Mouse (Mus musculus) ES-E14 (cell line): ENCODE data around the gene Poc1a. TPM values are rescaled to one million over a fixed set of nuclear protein-coding genes. Genes with fewer than 3 reads are reported as not detected.

Source experiments
- DNase-seq: peaks from one replicate; pipeline ENCODE4 v3.0.0-alpha.2; 2013; ENCODE audit warnings: low read depth, low spot score
- H3K27ac ChIP-seq: 2 replicates; pipeline ENCODE4 v1.5.1; 2012; ENCODE audit warnings: low read depth, mild to moderate bottlenecking, low read length, moderate library complexity, mixed read lengths; ENCODE audit not compliant: poor library complexity, insufficient read depth, severe bottlenecking
- H3K36me3 ChIP-seq: 2 replicates; pipeline ENCODE4 v1.6.1; 2012; ENCODE audit warnings: mild to moderate bottlenecking, low read length, moderate library complexity, mixed read lengths; ENCODE audit not compliant: control insufficient read depth, poor library complexity, insufficient read depth, severe bottlenecking
- H3K4me1 ChIP-seq, 2 experiments: fragments of 150-350 bp in 1 of 2; sonication (generic) in 1 of 2; 2 replicates each; pipeline ENCODE4 v1.6.1; 2012; ENCODE audit warnings: low read length in 2 of 2, mild to moderate bottlenecking in 1 of 2, mixed read lengths in 1 of 2; ENCODE audit not compliant: control insufficient read depth in 2 of 2, insufficient read depth in 2 of 2, poor library complexity in 1 of 2
- H3K4me3 ChIP-seq, 2 experiments: fragments of 150-350 bp in 1 of 2; sonication (generic) in 1 of 2; 2 replicates each; pipeline ENCODE4 v1.5.1; 2012; ENCODE audit warnings: low read length in 2 of 2, low read depth in 1 of 2, mild to moderate bottlenecking in 1 of 2, mixed read lengths in 1 of 2; ENCODE audit not compliant: insufficient read depth in 1 of 2, poor library complexity in 1 of 2, severe bottlenecking in 1 of 2
- H3K9ac ChIP-seq: 2 replicates; pipeline ENCODE4 v1.6.1; 2012; ENCODE audit warnings: low read depth, mild to moderate bottlenecking, low read length, mixed read lengths; ENCODE audit not compliant: poor library complexity, insufficient read depth, severe bottlenecking
- H3K9me3 ChIP-seq: fragments of 150-350 bp; sonication (generic); 2 replicates; pipeline ENCODE4 v1.6.1; 2012; ENCODE audit warnings: low read depth, mild to moderate bottlenecking, low read length; ENCODE audit not compliant: control insufficient read depth, insufficient read depth
- CHD2 ChIP-seq: IDR thresholded peaks from 2 replicates; pipeline ENCODE4 v1.6.1; 2014; ENCODE audit warnings: mild to moderate bottlenecking, low read depth, low read length, inconsistent platforms
- HCFC1 ChIP-seq: IDR thresholded peaks from 2 replicates; pipeline ENCODE4 v1.6.1; 2012; ENCODE audit warnings: low read length, inconsistent platforms, borderline replicate concordance; ENCODE audit not compliant: insufficient read depth
- MAFK ChIP-seq: IDR thresholded peaks from 2 replicates; pipeline ENCODE4 v1.6.1; 2014; ENCODE audit warnings: mild to moderate bottlenecking, low read depth, low read length, inconsistent platforms; ENCODE audit not compliant: insufficient read depth
- ZC3H11A ChIP-seq: IDR thresholded peaks from 2 replicates; pipeline ENCODE4 v1.6.1; 2012; ENCODE audit warnings: low read depth, mild to moderate bottlenecking, inconsistent platforms, low read length, borderline replicate concordance
- ZNF384 ChIP-seq: IDR thresholded peaks from 2 replicates; pipeline ENCODE4 v1.6.1; 2012; ENCODE audit warnings: low read depth, low read length, inconsistent platforms
- in situ Hi-C, 2 experiments: fragments of 600-800 bp; cut with MboI; formaldehyde crosslinking; loops; one replicate each; pipeline ENCODE4 v1.15.1; 2025; ENCODE audit warnings: low sequenced_read_pairs in 2 of 2, inconsistent platforms in 1 of 2; ENCODE audit not compliant: unreplicated experiment in 2 of 2
- total RNA-seq: library from RNA; depleted of rRNA; stranded (reverse); fragments of 300-350 nt; gene quantifications from 2 replicates; pipeline ENCODE4 v1.2.3, GENCODE M21; 2012

Gene Poc1a
- total RNA-seq, 1 experiment: 21.2 TPM

- no peaks in the 10 kb centered on the region for H3K9me3 ChIP-seq
- H3K9ac ChIP-seq: no peak overlapping the region
- TF ChIP-seq HCFC1 (no peak), ZNF384 (no peak), CHD2 (no peak)
- H3K36me3 ChIP-seq: peaks cover 2% of the 10 kb centered on the region; the same call in 1 of the 2 replicates
- no peak for DNase-seq
- in situ Hi-C loops: no loop called here
- H3K4me1 ChIP-seq: peaks cover 0 to 3% of the 10 kb centered on the region in 2 experiments; a peak in 1 of 4 replicates
- H3K4me3 ChIP-seq: no peak overlapping the region
- no peak overlapping the region for H3K27ac ChIP-seq
Observed at GRCm38 (mm10) chr9:106312950-106313360, 32.1 kb downstream of the Poc1a start.

- no peak for DNase-seq
- Histone ChIP-seq H3K36me3 (no peaks in the 10 kb centered on the region; the same call in 1 of the 2 replicates), H3K9me3 (no peaks in the 10 kb centered on the region), H3K4me1 (peaks cover 0 to 3% of the 10 kb centered on the region in 2 experiments; a peak in 1 of 4 replicates), H3K4me3 (no peak overlapping the region), H3K27ac (no peak overlapping the region), H3K9ac (no peak overlapping the region)
- no peak for TF ChIP-seq ZC3H11A
- TF ChIP-seq MAFK: no peak
- TF ChIP-seq CHD2: no peak
- no peak for TF ChIP-seq HCFC1
- TF ChIP-seq ZNF384: no peak
- in situ Hi-C loops: no loop called here
Observed at GRCm38 (mm10) chr9:106314196-106314595, 33.3 kb downstream of the Poc1a start.

- no peak overlapping the region for H3K27ac ChIP-seq
- H3K36me3 ChIP-seq: no peaks in the 10 kb centered on the region; the same call in 1 of the 2 replicates
- H3K4me3 ChIP-seq: no peak overlapping the region
- H3K9ac ChIP-seq: no peak overlapping the region
- H3K4me1 ChIP-seq: peaks cover 2 to 16% of the 10 kb centered on the region in 2 experiments; a peak in 3 of 4 replicates
- in situ Hi-C loops: no loop called here
- H3K9me3 ChIP-seq: no peaks in the 10 kb centered on the region
- no peak for DNase-seq
- TF ChIP-seq CHD2 (no peak), ZNF384 (no peak), MAFK (no peak), HCFC1 (no peak), ZC3H11A (no peak)
Observed at GRCm38 (mm10) chr9:106318074-106318473, 37.2 kb downstream of the Poc1a start.

- H3K9me3 ChIP-seq: no peaks in the 10 kb centered on the region
- H3K4me3 ChIP-seq: no peak overlapping the region
- peaks cover 2 to 16% of the 10 kb centered on the region in 2 experiments; a peak in 3 of 4 replicates for H3K4me1 ChIP-seq
- no peak for DNase-seq
- H3K36me3 ChIP-seq: no peaks in the 10 kb centered on the region
- TF ChIP-seq MAFK: no peak
- no peak for TF ChIP-seq CHD2
- TF ChIP-seq ZC3H11A: no peak
- no peak for TF ChIP-seq HCFC1
- in situ Hi-C loops: no loop called here
- H3K27ac ChIP-seq: no peak overlapping the region; the same call in 1 of the 2 replicates
- H3K9ac ChIP-seq: no peak overlapping the region
Observed at GRCm38 (mm10) chr9:106319095-106319494, 38.2 kb downstream of the Poc1a start.

- in situ Hi-C loops: no loop called here
- peaks cover 2 to 13% of the 10 kb centered on the region in 2 experiments; a peak in 3 of 4 replicates for H3K4me1 ChIP-seq
- no peaks in the 10 kb centered on the region for H3K9me3 ChIP-seq
- no peak for TF ChIP-seq ZC3H11A
- no peak for TF ChIP-seq ZNF384
- TF ChIP-seq HCFC1: no peak
- TF ChIP-seq CHD2: no peak
- no peak for TF ChIP-seq MAFK
- H3K36me3 ChIP-seq: no peaks in the 10 kb centered on the region
- no peak overlapping the region for H3K9ac ChIP-seq
- H3K4me3 ChIP-seq: no peak overlapping the region
- DNase-seq: no peak
- H3K27ac ChIP-seq: no peak overlapping the region
Observed at GRCm38 (mm10) chr9:106322497-106322896, 41.6 kb downstream of the Poc1a start.
